Mouse (Mus musculus): ENCODE measurements around the gene Ctnna3. TPM values are rescaled to one million over a fixed set of nuclear protein-coding genes. Genes with fewer than 3 reads are reported as not detected.
"Not testable (repeated sequence)": the region's sequence is repeated elsewhere in the genome, so short reads cannot be mapped to it uniquely, and the experiment has no call there.

Gene Ctnna3
- polyA plus RNA-seq, 1 experiment from 2014 or later = not detected

DNA sequence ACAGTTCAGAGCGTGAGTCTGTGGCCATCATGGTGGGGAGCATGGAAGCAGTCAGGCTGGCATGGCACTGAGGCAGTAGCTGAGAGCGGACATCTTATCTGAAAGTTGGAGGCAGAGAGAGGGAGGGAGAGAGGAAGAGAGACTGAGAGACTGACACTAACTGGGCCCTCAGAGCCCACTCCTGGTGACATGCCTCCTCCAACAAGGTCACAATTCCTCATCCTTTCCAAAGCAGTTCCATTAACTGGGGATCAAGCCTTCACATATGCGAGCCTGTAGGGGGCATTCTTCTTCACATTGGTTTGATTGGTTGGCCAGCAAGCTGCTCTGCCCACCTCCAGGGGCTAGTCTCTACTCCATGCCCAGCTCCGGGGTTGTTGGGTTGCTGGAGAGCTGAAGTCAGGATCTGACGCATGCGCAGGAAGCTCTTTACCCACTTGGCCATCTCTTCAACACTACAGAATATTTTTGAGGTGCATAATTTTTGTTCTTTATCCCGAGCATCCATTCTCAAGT lies 1.4 kb downstream of the Ctnna3 start:
- Histone ChIP-seq H3K27me3 (ENCODE audit: low read depth, poor library complexity, severe bottlenecking) (no peaks in the 10 kb centered on the region), H3K4me1 (no peaks in the 10 kb centered on the region), H3K36me3 (no peaks in the 10 kb centered on the region), H3K9me3 (replicated peaks) (no peaks in the 10 kb centered on the region), H3K4me3 (no peak overlapping the region), H3K27ac (no peak overlapping the region)
- 94% methylated on average over 7 of the region's 7 CpGs for WGBS
- DNase-seq (ENCODE audit: low spot score) = no peak

DNA sequence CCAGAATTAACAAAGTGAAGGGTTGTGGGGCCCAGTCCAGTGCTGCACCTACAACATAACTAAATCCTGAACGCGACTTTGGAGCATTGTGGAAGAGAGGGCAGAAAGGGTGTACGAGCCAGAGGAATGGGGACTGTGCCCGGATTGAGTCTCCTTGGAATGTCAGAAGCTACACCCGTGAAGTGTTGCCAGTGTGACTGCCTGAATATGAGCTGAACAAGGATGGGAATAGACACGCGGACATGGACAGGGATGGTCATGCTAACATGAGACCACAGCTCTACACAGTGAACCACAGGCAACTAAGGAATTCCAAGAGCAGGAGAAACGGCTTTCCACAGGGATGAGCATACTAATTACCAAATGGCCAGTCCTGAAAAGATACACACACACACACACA lies 2.2 kb downstream of the Ctnna3 start:
- no peak overlapping the region for H3K27ac ChIP-seq
- H3K4me3 ChIP-seq = no peak overlapping the region
- H3K4me1 ChIP-seq = no peaks in the 10 kb centered on the region
- no peak for DNase-seq (ENCODE audit: low spot score)
- no peaks in the 10 kb centered on the region for H3K9me3 ChIP-seq (replicated peaks)
- 94% methylated on average over 8 of the region's 8 CpGs for WGBS
- H3K27me3 ChIP-seq (ENCODE audit: low read depth, poor library complexity, severe bottlenecking) = no peaks in the 10 kb centered on the region
- no peaks in the 10 kb centered on the region for H3K36me3 ChIP-seq

GRCm38 (mm10) chr10:63432887-63433286 lies 3.0 kb downstream of the Ctnna3 start:
- Histone ChIP-seq H3K27me3 (ENCODE audit: low read depth, poor library complexity, severe bottlenecking) (no peaks in the 10 kb centered on the region), H3K4me1 (no peaks in the 10 kb centered on the region), H3K4me3 (no peak overlapping the region), H3K9me3 (replicated peaks) (no peaks in the 10 kb centered on the region), H3K27ac (no peak overlapping the region), H3K36me3 (no peaks in the 10 kb centered on the region)
- no peak for DNase-seq (ENCODE audit: low spot score)
- WGBS = 79% methylated on average over 2 of the region's 2 CpGs

GRCm38 (mm10) chr10:63438736-63439262 lies 8.9 kb downstream of the Ctnna3 start:
- H3K36me3 ChIP-seq = no peaks in the 10 kb centered on the region
- H3K27ac ChIP-seq = no peak overlapping the region
- no peak for DNase-seq (ENCODE audit: low spot score)

DNA sequence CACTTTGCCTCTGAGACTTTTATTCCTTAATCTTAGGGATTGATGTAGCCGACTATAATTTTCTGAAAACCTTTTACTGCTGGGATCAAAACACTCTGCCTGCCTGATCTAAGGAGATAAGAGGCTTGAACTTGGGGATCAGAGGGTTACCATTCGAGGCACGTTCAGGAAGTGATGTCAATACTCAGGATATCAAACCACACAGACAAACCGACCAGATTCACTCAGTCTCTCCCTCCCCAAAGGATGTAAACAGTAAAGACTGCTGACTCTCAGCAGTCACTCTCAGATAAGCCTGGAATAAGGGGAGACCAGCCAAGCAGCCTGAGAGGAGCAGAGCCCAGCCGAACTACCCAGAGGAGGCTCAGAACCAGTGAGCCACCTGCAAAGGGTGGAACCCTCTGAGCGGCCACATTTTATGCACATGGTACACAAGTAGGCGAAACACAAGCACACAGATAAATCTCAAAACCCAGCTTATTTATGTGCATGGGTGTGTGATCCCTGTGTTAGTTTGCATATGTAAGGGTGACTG lies 9.9 kb downstream of the Ctnna3 start:
- no peak for DNase-seq (ENCODE audit: low spot score)
- H3K4me3 ChIP-seq = no peak overlapping the region
- no peaks in the 10 kb centered on the region for H3K4me1 ChIP-seq
- H3K27ac ChIP-seq = no peak overlapping the region
- 74% methylated on average over 7 of the region's 7 CpGs for WGBS
- H3K27me3 ChIP-seq (ENCODE audit: low read depth, poor library complexity, severe bottlenecking) = no peaks in the 10 kb centered on the region
- no peaks in the 10 kb centered on the region for H3K9me3 ChIP-seq (replicated peaks)
- no peaks in the 10 kb centered on the region for H3K36me3 ChIP-seq

More at GRCm38 (mm10) chr10:63438736-63439262, 8.9 kb downstream of the Ctnna3 start:
- Histone ChIP-seq H3K4me3 (no peak overlapping the region), H3K9me3 (replicated peaks) (no peaks in the 10 kb centered on the region), H3K4me1 (no peaks in the 10 kb centered on the region), H3K27me3 (ENCODE audit: low read depth, poor library complexity, severe bottlenecking) (no peaks in the 10 kb centered on the region)

DNA sequence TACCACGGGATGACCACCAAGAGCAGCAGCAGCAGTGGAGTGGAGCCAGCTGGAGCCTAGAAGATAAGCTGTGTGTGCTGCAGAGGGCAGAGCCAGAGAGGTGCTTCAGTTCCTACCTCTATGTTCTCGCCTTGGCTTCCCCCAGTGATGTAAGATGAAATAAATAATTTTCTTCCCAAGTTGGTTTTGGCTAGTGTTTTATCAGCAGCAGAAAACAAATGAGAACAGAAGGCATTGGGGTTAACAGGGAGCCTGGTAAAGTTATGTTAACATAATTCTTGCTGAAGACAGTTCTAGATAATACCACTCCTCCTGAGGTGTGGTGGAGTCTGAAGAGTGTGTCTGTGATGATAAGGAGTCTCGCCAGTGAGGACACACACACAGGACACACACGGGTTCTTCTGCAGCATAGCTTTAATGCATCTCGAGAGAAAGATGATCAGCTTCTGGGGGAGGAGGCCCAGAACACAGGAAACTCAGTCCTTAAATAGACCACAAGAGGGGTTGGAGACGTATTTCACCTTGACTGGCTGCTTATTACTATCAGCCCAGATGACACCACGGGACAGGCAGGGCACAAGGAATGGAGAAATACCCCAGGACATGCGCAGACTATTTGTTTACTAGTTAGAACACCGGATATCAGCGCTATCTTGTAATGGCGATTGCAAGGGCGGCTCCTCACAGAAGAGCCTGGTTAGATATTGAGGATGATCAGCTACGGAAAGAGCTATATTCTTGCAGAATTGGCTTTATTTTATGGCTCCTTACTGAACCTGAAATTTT lies 14.9 kb downstream of the Ctnna3 start:
- 93% methylated on average over 13 of the region's 13 CpGs for WGBS
- not testable (repeated sequence) for H3K9me3 ChIP-seq (replicated peaks); H3K4me1 ChIP-seq; H3K4me3 ChIP-seq; DNase-seq (ENCODE audit: low spot score); H3K27ac ChIP-seq; H3K27me3 ChIP-seq (ENCODE audit: low read depth, poor library complexity, severe bottlenecking); H3K36me3 ChIP-seq

- Histone ChIP-seq H3K27me3 (ENCODE audit: low read depth, poor library complexity, severe bottlenecking) (no peaks in the 10 kb centered on the region), H3K4me1 (no peaks in the 10 kb centered on the region), H3K36me3 (no peaks in the 10 kb centered on the region), H3K4me3 (no peak overlapping the region), H3K27ac (no peak overlapping the region), H3K9me3 (replicated peaks) (no peaks in the 10 kb centered on the region)
- no peak for DNase-seq (ENCODE audit: low spot score)
- 91% methylated on average over 4 of the region's 4 CpGs for WGBS
These were observed 24.0 kb downstream of the Ctnna3 start for GRCm38 (mm10) chr10:63453926-63454325.

- no peaks in the 10 kb centered on the region for H3K4me1 ChIP-seq
- H3K27me3 ChIP-seq (ENCODE audit: low read depth, poor library complexity, severe bottlenecking) = no peaks in the 10 kb centered on the region
- H3K27ac ChIP-seq = no peak overlapping the region
- DNase-seq (ENCODE audit: low spot score) = no peak
- no peaks in the 10 kb centered on the region for H3K9me3 ChIP-seq (replicated peaks)
- H3K36me3 ChIP-seq = no peaks in the 10 kb centered on the region
- 72% methylated on average over 8 of the region's 8 CpGs for WGBS
- H3K4me3 ChIP-seq = no peak overlapping the region
These were observed 25.4 kb downstream of the Ctnna3 start for GRCm38 (mm10) chr10:63455110-63455878.

- H3K27ac ChIP-seq = no peak overlapping the region
These were observed 27.6 kb downstream of the Ctnna3 start for GRCm38 (mm10) chr10:63457292-63458128.

DNA sequence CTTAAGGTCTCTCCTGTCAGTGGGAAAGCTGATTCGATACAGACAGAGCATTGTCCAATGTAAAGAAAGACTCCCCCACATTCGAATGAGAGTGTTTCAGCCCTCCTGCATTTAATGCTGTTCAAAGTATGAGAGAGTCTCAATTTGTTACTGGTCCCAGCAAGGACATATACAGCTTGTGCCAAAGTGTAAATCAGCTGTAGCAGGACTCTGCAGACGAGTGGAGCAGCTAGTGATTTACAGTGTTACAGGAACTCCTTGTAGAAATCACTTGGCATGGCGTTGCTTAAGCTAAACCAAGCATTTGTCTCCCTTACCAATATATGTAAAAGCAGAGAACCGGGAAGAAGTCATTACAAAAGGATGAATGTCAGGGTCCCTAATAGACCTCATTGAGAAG lies 31.0 kb downstream of the Ctnna3 start:
- 78% methylated on average over 5 of the region's 5 CpGs for WGBS
- no peaks in the 10 kb centered on the region for H3K4me1 ChIP-seq
- H3K27ac ChIP-seq = no peak overlapping the region
- no peaks in the 10 kb centered on the region for H3K9me3 ChIP-seq (replicated peaks)
- H3K27me3 ChIP-seq (ENCODE audit: low read depth, poor library complexity, severe bottlenecking) = no peaks in the 10 kb centered on the region
- H3K4me3 ChIP-seq = no peak overlapping the region
- no peak for DNase-seq (ENCODE audit: low spot score)
- no peaks in the 10 kb centered on the region for H3K36me3 ChIP-seq

More at GRCm38 (mm10) chr10:63457292-63458128, 27.6 kb downstream of the Ctnna3 start:
- no peaks in the 10 kb centered on the region for H3K27me3 ChIP-seq (ENCODE audit: low read depth, poor library complexity, severe bottlenecking)
- no peak overlapping the region for H3K4me3 ChIP-seq
- WGBS = 76% methylated on average over 17 of the region's 17 CpGs
- DNase-seq (ENCODE audit: low spot score) = no peak
- no peaks in the 10 kb centered on the region for H3K9me3 ChIP-seq (replicated peaks)
- H3K36me3 ChIP-seq = no peaks in the 10 kb centered on the region
- H3K4me1 ChIP-seq = no peaks in the 10 kb centered on the region

DNA sequence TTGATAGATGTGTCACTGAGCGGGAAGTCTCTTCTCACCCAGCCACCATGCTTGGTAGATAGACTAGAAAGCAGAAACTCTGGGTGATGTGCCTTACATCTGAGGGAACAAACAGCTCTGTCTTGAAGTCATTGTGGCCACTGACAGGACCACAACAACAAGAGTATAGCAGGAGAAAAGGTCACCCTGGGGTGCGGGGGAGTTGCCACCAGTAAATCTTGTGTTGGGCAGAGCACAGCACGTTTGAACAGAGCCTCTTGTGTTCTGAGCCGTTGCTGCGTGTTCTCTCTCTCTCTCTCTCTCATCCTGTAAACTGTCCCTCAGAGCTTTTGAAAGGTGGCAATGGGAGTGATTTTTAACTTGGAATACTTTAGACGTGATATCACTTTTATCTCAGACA lies 42.6 kb downstream of the Ctnna3 start:
- WGBS = 70% methylated on average over 6 of the region's 6 CpGs
- DNase-seq (ENCODE audit: low spot score) = no peak
- no peaks in the 10 kb centered on the region for H3K36me3 ChIP-seq
- H3K4me1 ChIP-seq = no peaks in the 10 kb centered on the region
- no peaks in the 10 kb centered on the region for H3K9me3 ChIP-seq (replicated peaks)
- no peak overlapping the region for H3K4me3 ChIP-seq
- no peak overlapping the region for H3K27ac ChIP-seq
- H3K27me3 ChIP-seq (ENCODE audit: low read depth, poor library complexity, severe bottlenecking) = no peaks in the 10 kb centered on the region

- Histone ChIP-seq H3K4me1 (no peaks in the 10 kb centered on the region), H3K4me3 (no peak overlapping the region), H3K36me3 (no peaks in the 10 kb centered on the region), H3K9me3 (replicated peaks) (no peaks in the 10 kb centered on the region), H3K27me3 (ENCODE audit: low read depth, poor library complexity, severe bottlenecking) (no peaks in the 10 kb centered on the region), H3K27ac (no peak overlapping the region)
- DNase-seq (ENCODE audit: low spot score) = no peak
- WGBS = 84% methylated on average over 10 of the region's 10 CpGs
These were observed 46.3 kb downstream of the Ctnna3 start for GRCm38 (mm10) chr10:63476167-63476647.

Measured in limb, embryonic 10.5 days (tissue).